Mouse (Mus musculus) lung, postnatal 0 days (tissue): Measurements from ENCODE around the gene Csnk1g2.

Experiments used
- CTCF ChIP-seq: IDR thresholded peaks from 2 replicates; pipeline ENCODE4 v1.5.1; 2016; ENCODE audit warnings: antibody characterized with exemption, mild to moderate bottlenecking
- EP300 ChIP-seq: IDR thresholded peaks from 2 replicates; pipeline ENCODE4 v1.6.1; 2016; ENCODE audit warnings: antibody characterized with exemption, mild to moderate bottlenecking, control low read depth

DNA sequence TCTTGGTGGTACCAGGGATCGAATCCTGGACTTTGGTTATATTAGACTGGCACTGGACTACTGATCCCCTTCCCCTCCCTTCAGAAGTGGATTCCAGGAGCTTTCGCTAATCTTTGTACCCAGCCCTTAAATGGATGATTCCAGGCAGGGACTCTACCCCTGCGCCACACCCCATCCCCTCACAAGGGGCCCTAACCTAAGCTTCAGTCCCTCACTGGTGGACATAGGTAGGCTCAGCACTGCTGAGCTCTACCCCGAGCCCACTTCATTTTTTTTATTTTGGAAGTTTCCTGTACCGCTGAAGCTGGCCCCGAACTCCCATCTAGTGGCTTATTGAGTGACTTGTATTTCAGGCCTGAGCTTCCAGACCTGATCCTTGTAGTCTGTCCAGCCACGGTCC, 19.3 kb upstream of the Csnk1g2 start:
- TF ChIP-seq EP300 (no peak), CTCF (no peak)
